Mouse (Mus musculus): ENCODE results near the gene Dnajb4. TPM values are rescaled to one million over a fixed set of nuclear protein-coding genes. Genes with fewer than 3 reads are reported as not detected.

Dnajb4 gene
- polyA plus RNA-seq, 1 experiment from 2014 or later = 32.4 TPM

DNA sequence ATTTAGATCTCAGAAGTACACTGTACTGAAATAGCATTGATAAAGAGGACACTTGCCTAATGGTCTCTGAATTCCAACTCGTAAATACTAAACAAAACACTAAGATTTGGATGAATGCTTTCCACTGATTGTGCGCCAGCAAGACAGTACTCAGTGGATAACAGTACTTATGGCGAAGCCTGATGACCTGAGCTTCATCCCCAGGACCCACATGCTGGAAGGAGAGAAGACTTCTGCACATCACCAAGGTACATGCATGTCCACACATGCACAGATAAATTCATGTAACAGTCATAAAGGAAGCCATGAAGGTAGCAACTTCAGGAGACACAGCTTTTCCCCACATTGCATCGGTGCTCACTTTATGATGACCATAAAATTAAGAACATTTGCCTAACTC is 31.3 kb downstream of the Dnajb4 start:
- peaks cover 6% of the 10 kb centered on the region; the same call in 1 of the 2 replicates for H3K4me1 ChIP-seq (ENCODE audit: control insufficient read depth, insufficient read depth, low read length)
- no peak overlapping the region for H3K4me3 ChIP-seq (ENCODE audit: low read depth, low read length)
- DNase-seq (ENCODE audit: low spot score) (no peak), ATAC-seq (ENCODE audit: insufficient number of reproducible peaks, low FRiP score, low TSS enrichment, low read depth) (no peak)
- H3K4me2 ChIP-seq (ENCODE audit: low read depth, severe bottlenecking) = no peak overlapping the region
- H3K27me3 ChIP-seq (ENCODE audit: control insufficient read depth, insufficient read depth, low read length) = no peaks in the 10 kb centered on the region
- H3K36me3 ChIP-seq (ENCODE audit: control insufficient read depth, insufficient read depth, low read length) = no peaks in the 10 kb centered on the region
- WGBS = 64% methylated on average over 4 of the region's 4 CpGs
- H3K9me3 ChIP-seq (ENCODE audit: control insufficient read depth, low read length) = no peaks in the 10 kb centered on the region
- no peak overlapping the region for H3K9ac ChIP-seq (ENCODE audit: low read length)
- 0 out of 2 replicates have a peak overlapping the region, but pooled peaks have one; percentile 21 for H3K27ac ChIP-seq (replicated peaks; ENCODE audit: low read depth, low read length)

DNA sequence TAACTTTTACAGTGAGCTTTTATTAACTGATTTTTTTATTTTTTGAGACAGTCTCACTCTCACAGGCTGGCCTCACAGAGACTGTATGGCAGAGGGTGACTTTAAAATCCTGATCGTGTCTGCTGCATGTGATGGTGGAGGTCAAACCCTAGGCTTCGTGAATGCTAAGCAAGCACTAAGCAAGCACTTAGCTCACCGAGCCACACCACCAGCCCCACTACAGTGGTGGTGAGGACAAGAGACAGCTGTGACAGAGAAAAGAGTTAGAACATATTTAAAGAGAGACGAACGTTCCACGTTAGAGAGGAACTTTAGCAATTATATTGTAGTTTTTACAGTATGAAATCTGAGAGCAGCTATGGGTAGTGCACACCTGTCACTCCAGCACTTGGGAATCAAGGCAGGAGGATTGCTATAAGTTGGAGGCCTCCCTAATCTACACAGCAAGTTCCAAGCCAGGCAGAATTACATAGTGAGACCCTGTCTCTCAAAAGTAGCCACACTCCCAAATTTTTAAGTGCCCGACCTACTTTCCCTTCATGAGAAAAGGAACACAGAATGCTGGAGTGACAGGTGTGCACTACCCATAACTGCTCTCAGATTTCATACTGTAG is 37.7 kb downstream of the Dnajb4 start:
- no peaks in the 10 kb centered on the region for H3K4me1 ChIP-seq (ENCODE audit: control insufficient read depth, insufficient read depth, low read length)
- H3K4me2 ChIP-seq (ENCODE audit: low read depth, severe bottlenecking) = no peak overlapping the region
- ATAC-seq (ENCODE audit: insufficient number of reproducible peaks, low FRiP score, low TSS enrichment, low read depth) (no peak), DNase-seq (ENCODE audit: low spot score) (no peak)
- H3K27ac ChIP-seq (replicated peaks; ENCODE audit: low read depth, low read length) = no peak overlapping the region
- H3K27me3 ChIP-seq (ENCODE audit: control insufficient read depth, insufficient read depth, low read length) = no peaks in the 10 kb centered on the region
- H3K9me3 ChIP-seq (ENCODE audit: control insufficient read depth, low read length) = no peaks in the 10 kb centered on the region
- H3K9ac ChIP-seq (ENCODE audit: low read length) = no peak overlapping the region
- no peak overlapping the region for H3K4me3 ChIP-seq (ENCODE audit: low read depth, low read length)
- 80% methylated on average over 7 of the region's 7 CpGs for WGBS
- no peaks in the 10 kb centered on the region for H3K36me3 ChIP-seq (ENCODE audit: control insufficient read depth, insufficient read depth, low read length)

- Histone ChIP-seq H3K4me1 (ENCODE audit: control insufficient read depth, insufficient read depth, low read length) (no peaks in the 10 kb centered on the region), H3K4me2 (ENCODE audit: low read depth, severe bottlenecking) (no peak overlapping the region), H3K27ac (replicated peaks; ENCODE audit: low read depth, low read length) (no peak overlapping the region), H3K27me3 (ENCODE audit: control insufficient read depth, insufficient read depth, low read length) (no peaks in the 10 kb centered on the region), H3K4me3 (ENCODE audit: low read depth, low read length) (no peak overlapping the region), H3K9me3 (ENCODE audit: control insufficient read depth, low read length) (no peaks in the 10 kb centered on the region), H3K36me3 (ENCODE audit: control insufficient read depth, insufficient read depth, low read length) (no peaks in the 10 kb centered on the region), H3K9ac (ENCODE audit: low read length) (no peak overlapping the region)
- DNase-seq (ENCODE audit: low spot score) (no peak), ATAC-seq (ENCODE audit: insufficient number of reproducible peaks, low FRiP score, low TSS enrichment, low read depth) (no peak)
- 65% methylated on average over 7 of the region's 7 CpGs for WGBS
Observed at GRCm38 (mm10) chr3:152171862-152172261, 38.2 kb downstream of the Dnajb4 start.

DNA sequence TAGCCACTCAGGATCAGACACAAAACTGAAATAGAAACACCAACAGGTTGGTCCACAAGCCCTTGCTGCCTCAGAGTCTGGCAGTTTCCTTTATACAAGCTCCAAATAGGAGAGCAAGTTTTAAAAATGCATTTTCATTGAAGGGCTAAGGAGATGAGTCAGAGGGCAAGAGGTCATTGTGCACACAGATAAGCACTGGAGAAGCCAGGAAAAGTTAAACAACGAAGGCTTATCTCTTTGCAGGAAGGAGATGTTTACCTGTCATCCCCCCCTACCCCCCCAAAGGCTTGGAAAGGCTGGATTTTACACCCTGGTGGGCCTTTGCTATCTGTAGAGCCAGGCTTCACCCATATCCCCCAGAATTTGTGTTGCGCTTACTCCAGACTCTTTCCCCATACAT is 38.9 kb downstream of the Dnajb4 start:
- ATAC-seq (ENCODE audit: insufficient number of reproducible peaks, low FRiP score, low TSS enrichment, low read depth) (no peak), DNase-seq (ENCODE audit: low spot score) (no peak)
- WGBS = 56% methylated on average over 2 of the region's 2 CpGs
- H3K9ac ChIP-seq (ENCODE audit: low read length) = no peak overlapping the region
- H3K4me1 ChIP-seq (ENCODE audit: control insufficient read depth, insufficient read depth, low read length) = 0 out of 2 replicates have a peak, but pooled peaks cover 4% of the 10 kb centered on the region
- no peak overlapping the region for H3K4me3 ChIP-seq (ENCODE audit: low read depth, low read length)
- no peaks in the 10 kb centered on the region for H3K27me3 ChIP-seq (ENCODE audit: control insufficient read depth, insufficient read depth, low read length)
- H3K36me3 ChIP-seq (ENCODE audit: control insufficient read depth, insufficient read depth, low read length) = no peaks in the 10 kb centered on the region
- no peak overlapping the region for H3K27ac ChIP-seq (replicated peaks; ENCODE audit: low read depth, low read length)
- H3K4me2 ChIP-seq (ENCODE audit: low read depth, severe bottlenecking) = no peak overlapping the region
- no peaks in the 10 kb centered on the region for H3K9me3 ChIP-seq (ENCODE audit: control insufficient read depth, low read length)

DNA sequence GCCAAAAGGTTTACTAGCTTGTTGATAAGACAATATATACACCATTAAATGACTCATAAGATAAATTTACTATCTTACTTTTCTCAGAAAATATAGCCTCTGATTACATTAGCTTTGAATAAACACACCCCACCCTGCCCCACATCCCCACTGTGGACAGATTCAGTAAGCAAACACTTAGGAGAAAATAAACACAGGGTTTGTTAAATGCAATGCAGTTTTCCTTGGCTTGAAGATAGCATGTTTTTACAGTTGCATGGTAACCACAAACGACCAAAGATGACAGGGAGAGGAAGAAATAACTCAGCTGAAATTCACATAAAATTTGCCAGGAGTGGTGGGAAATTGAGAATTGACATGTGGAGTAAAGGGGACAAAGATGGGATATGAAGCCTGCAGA is 39.7 kb downstream of the Dnajb4 start:
- no peak overlapping the region for H3K27ac ChIP-seq (replicated peaks; ENCODE audit: low read depth, low read length)
- peaks cover 2% of the 10 kb centered on the region; the same call in 1 of the 2 replicates for H3K27me3 ChIP-seq (ENCODE audit: control insufficient read depth, insufficient read depth, low read length)
- no peak overlapping the region for H3K4me3 ChIP-seq (ENCODE audit: low read depth, low read length)
- no peaks in the 10 kb centered on the region for H3K9me3 ChIP-seq (ENCODE audit: control insufficient read depth, low read length)
- H3K4me1 ChIP-seq (ENCODE audit: control insufficient read depth, insufficient read depth, low read length) = peaks cover 7% of the 10 kb centered on the region; the same call in 1 of the 2 replicates
- no peaks in the 10 kb centered on the region for H3K36me3 ChIP-seq (ENCODE audit: control insufficient read depth, insufficient read depth, low read length)
- no peak overlapping the region for H3K4me2 ChIP-seq (ENCODE audit: low read depth, severe bottlenecking)
- 54% methylated on average over 1 of the region's 1 CpGs for WGBS
- H3K9ac ChIP-seq (ENCODE audit: low read length) = no peak overlapping the region
- no peak for DNase-seq (ENCODE audit: low spot score)
- ATAC-seq (ENCODE audit: insufficient number of reproducible peaks, low FRiP score, low TSS enrichment, low read depth) = no peak

GRCm38 (mm10) chr3:152168007-152168406 is 42.1 kb downstream of the Dnajb4 start:
- Histone ChIP-seq H3K27ac (replicated peaks; ENCODE audit: low read depth, low read length) (no peak overlapping the region), H3K9ac (ENCODE audit: low read length) (no peak overlapping the region), H3K4me2 (ENCODE audit: low read depth, severe bottlenecking) (no peak overlapping the region), H3K27me3 (ENCODE audit: control insufficient read depth, insufficient read depth, low read length) (peaks cover 7% of the 10 kb centered on the region), H3K36me3 (ENCODE audit: control insufficient read depth, insufficient read depth, low read length) (no peaks in the 10 kb centered on the region), H3K4me1 (ENCODE audit: control insufficient read depth, insufficient read depth, low read length) (peaks cover 8% of the 10 kb centered on the region; the same call in 1 of the 2 replicates), H3K9me3 (ENCODE audit: control insufficient read depth, low read length) (no peaks in the 10 kb centered on the region), H3K4me3 (ENCODE audit: low read depth, low read length) (no peak overlapping the region)
- DNase-seq (ENCODE audit: low spot score) (no peak), ATAC-seq (ENCODE audit: insufficient number of reproducible peaks, low FRiP score, low TSS enrichment, low read depth) (no peak)
- WGBS = 88% methylated on average over 10 of the region's 10 CpGs

- no peaks in the 10 kb centered on the region for H3K9me3 ChIP-seq (ENCODE audit: control insufficient read depth, low read length)
- no peaks in the 10 kb centered on the region for H3K36me3 ChIP-seq (ENCODE audit: control insufficient read depth, insufficient read depth, low read length)
- no peak for ATAC-seq (ENCODE audit: insufficient number of reproducible peaks, low FRiP score, low TSS enrichment, low read depth)
- H3K4me1 ChIP-seq (ENCODE audit: control insufficient read depth, insufficient read depth, low read length) = peaks cover 8% of the 10 kb centered on the region; the same call in 1 of the 2 replicates
- H3K27ac ChIP-seq (replicated peaks; ENCODE audit: low read depth, low read length) = no peak overlapping the region
- H3K4me3 ChIP-seq (ENCODE audit: low read depth, low read length) = peak overlapping the region; percentile 2; the same call in 1 of the 2 replicates
- H3K4me2 ChIP-seq (ENCODE audit: low read depth, severe bottlenecking) = peak overlapping the region; percentile 96
- peak; percentile 63 for DNase-seq (ENCODE audit: low spot score)
- H3K9ac ChIP-seq (ENCODE audit: low read length) = no peak overlapping the region
- WGBS = 16% methylated on average over 21 of the region's 29 CpGs
- H3K27me3 ChIP-seq (ENCODE audit: control insufficient read depth, insufficient read depth, low read length) = peaks cover 7% of the 10 kb centered on the region
Observed at GRCm38 (mm10) chr3:152166699-152167451, 43.2 kb downstream of the Dnajb4 start.

- peaks cover 8% of the 10 kb centered on the region; the same call in 1 of the 2 replicates for H3K4me1 ChIP-seq (ENCODE audit: control insufficient read depth, insufficient read depth, low read length)
- 8% methylated on average over 10 of the region's 10 CpGs for WGBS
- no peak within 1 kb of the TSS for H3K27ac ChIP-seq (replicated peaks; ENCODE audit: low read depth, low read length)
- peaks cover 7% of the 10 kb centered on the region for H3K27me3 ChIP-seq (ENCODE audit: control insufficient read depth, insufficient read depth, low read length)
- H3K4me3 ChIP-seq (ENCODE audit: low read depth, low read length) = peak within 1 kb of the TSS; percentile 49
- no peak for ATAC-seq (ENCODE audit: insufficient number of reproducible peaks, low FRiP score, low TSS enrichment, low read depth)
- no peaks in the 10 kb centered on the region for H3K9me3 ChIP-seq (ENCODE audit: control insufficient read depth, low read length)
- H3K9ac ChIP-seq (ENCODE audit: low read length) = peak within 1 kb of the TSS; percentile 50
- DNase-seq (ENCODE audit: low spot score) = peak; percentile 54
- H3K36me3 ChIP-seq (ENCODE audit: control insufficient read depth, insufficient read depth, low read length) = no peaks in the 10 kb centered on the region
- H3K4me2 ChIP-seq (ENCODE audit: low read depth, severe bottlenecking) = peak within 1 kb of the TSS; percentile 96
Observed at GRCm38 (mm10) chr3:152166099-152166423, 44.0 kb downstream of the Dnajb4 start, which contains the start of gene Gipc2. Gene Gipc2, minus strand, starts transcription at chr3:152166230.
